Mouse (Mus musculus) adrenal gland, adult 8-10 months (tissue): ENCODE results near the gene Acadm. TPM values are rescaled to one million over a fixed set of nuclear protein-coding genes. Genes with fewer than 3 reads are reported as not detected.

Source experiments
- DNase-seq: peaks from one replicate; pipeline ENCODE4 v3.0.0; 2022
- total RNA-seq, 4 experiments: library from RNA; stranded (reverse); gene quantifications; 2 replicates each; pipeline ENCODE4 v1.2.4; 2022

The Acadm gene
- total RNA-seq, 4 experiments from 2014 or later, result 446 to 580 (median 575) TPM

DNA sequence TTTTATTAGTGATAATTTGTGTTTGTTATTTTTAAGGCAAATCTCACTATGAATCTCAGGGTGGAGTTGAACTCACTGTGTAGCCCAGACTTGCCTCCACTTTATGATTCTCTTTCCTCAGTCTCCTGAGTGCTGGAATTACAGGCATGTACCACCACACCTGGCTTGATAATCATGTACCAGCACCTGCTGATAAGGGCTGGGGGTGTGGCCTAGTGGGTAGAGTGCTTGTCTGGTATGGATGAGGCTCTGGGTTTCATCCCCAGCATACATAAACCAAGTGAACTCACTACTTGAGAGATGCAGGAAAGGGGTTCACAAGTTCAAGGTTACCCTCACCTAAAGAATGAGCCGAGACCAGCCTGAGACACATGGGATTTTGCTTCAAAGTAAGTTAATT lies 42.5 kb downstream of the Acadm start:
- DNase-seq, result no peak

DNA sequence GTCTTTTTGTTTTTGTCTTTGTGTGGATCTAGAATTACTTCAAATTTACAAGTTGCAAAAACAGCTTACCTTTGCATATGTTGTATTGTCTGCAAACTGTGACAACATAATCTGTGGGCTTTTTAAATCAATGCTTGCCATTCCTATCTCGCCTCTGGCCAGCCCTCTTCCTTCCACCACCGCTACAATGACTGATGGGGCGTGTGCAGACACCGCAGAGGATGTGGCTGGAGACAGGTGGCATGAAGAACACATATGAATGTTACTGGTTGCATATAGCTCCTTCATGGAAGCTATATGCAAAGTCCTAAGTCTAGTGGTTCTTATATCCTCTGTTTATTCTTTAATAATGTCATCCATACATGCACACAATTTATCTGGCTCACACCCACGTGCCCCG lies 47.2 kb downstream of the Acadm start:
- DNase-seq, result no peak

DNA sequence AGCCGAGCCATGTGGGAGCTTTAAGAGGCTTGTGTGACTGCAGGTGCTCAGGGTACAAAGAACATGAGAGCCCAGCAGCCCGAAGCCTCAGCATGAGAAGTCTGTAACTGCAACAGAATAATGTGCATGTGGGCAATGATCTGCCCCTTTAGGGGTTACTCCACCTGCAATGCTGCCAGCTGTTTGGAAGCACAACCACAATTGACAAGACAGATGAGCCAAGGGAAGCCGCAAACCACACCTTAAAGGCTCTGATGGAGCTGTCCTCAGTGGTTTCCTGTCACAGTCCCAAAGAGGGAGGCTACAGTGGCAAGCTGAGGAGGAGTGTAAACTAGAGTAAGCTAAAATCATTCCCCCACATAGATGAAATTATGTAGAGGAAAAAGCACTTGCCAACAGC lies 49.0 kb downstream of the Acadm start:
- DNase-seq, result no peak

DNA sequence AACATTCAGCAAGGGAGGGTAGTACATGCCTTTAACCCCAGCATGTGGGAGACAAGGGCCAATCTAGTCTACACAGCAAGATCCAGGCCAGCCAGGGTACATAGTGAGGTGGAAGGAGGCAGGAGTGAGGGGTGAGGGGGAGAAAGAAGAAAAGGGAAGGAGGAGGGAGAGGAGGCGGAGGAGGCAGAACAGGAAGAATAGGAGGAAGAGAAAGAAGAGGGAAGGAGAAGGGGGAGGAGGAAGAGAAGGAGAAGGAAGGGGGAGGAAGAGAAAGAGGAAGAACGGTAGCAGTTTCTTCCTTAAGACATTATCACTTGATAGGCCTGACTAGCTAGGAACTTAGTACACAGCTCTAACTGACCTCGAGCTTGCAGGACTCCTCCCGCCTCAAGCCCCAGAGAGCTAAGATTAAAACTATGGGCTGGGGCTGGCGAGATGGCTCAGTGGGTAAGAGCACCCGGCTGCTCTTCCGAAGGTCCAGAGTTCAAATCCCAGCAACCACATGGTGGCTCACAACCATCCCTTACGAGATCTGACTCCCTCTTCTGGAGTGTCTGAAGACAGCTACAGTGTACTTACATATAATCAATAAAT lies 55.1 kb downstream of the Acadm start:
- DNase-seq, result no peak

DNA sequence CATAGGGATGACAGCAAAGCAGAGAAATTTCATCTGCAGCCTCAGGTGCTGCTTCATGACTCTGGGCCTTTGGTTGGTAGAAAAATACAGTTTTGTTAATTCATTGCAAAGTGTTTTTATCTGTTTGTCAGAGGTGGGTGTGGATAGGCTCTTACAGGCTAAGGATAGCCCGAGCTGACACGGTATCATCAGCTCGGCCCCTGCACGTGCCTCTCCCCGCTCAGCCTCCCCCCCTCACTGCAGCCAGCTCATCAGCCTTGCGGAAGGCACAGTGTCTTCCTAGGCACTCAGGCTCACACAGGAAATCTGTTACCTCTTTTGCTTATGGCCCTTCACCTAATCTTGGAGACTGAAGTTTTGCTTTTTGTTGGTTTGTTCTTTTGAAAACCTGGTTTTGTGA lies 56.3 kb downstream of the Acadm start:
- no peak for DNase-seq

DNA sequence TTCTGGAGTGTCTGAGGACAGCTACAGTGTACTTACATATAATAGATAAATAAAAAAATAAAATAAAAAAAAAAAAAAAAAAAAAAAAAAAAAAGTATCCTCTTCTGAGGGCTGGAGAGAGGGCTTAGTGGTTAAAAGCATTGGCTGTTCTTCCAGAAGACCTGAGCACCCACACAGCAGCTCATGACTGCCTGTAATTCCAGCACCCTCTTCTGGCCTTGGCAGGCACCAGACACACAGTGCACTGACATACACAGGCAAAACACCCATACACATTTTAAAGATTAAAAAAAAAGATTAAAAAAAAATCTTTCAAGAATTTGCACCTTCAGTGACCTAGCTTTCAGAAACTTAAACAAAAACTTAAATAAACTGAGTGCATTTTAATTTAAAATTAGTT lies 58.1 kb downstream of the Acadm start:
- no peak for DNase-seq

Other genes starting within 250 kb of the Acadm start
- gene St6galnac3, start 219.5 kb downstream of the Acadm start, total RNA-seq, result 10 to 100 TPM in 3 of 4 experiments, 1 to 10 TPM in 1; 7.7 to 25.4 (median 16.9) TPM
- not detected for gene Asb17, start 100.4 kb downstream of the Acadm start, total RNA-seq
- under 1 TPM; 0.07 to 0.62 (median 0.16) TPM for gene Msh4, start 38.5 kb downstream of the Acadm start, total RNA-seq
- 10 to 100 TPM; 74.0 to 84.6 (median 78.7) TPM for gene Rabggtb, start 31.6 kb downstream of the Acadm start, total RNA-seq
- under 1 TPM in 3 of 4 experiments, not detected in 1; 0.03 to 0.11 (median 0.06) TPM for gene Slc44a5, start 28.8 kb upstream of the Acadm start, total RNA-seq